Mouse (Mus musculus): ENCODE measurements around the gene Antxr2.

GRCm38 (mm10) chr5:97954193-97954772, 76.6 kb downstream of the Antxr2 start:
- no peak for TF ChIP-seq CTCF (conservative IDR thresholded peaks at IDR 0.05; ENCODE audit: insufficient read depth, insufficient read length, low read depth, low read length)
- TF ChIP-seq POLR2A (IDR thresholded peaks at IDR 0.05; ENCODE audit: low read depth, low read length), result no peak

Measured in kidney, adult 2 months (tissue).